Mouse (Mus musculus): Measurements from ENCODE around the gene Arid1a. TPM values are rescaled to one million over a fixed set of nuclear protein-coding genes. Genes with fewer than 3 reads are reported as not detected.

The Arid1a gene
- total and polyA plus RNA-seq, 3 experiments: 22.2 to 224 (median 205) TPM

DNA sequence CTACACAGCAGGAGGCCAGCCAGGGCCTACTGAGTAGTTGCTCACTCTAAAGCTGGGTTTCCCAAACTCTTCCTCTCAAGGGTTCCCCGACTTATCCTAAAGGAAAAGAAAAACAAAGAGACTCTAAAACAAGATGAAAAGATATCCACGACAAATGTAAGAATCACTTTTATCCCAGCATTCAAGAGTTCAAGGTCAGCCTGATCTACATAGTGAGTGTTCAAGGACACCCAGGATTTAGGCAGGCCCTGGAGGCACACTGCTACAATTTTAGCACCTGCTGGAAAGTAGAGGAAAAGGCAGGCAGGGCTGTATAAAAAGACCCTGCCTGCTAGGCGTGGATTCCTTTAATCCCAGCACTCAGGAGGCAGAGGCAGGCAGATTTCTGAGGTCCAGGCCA is 12.6 kb upstream of the Arid1a start:
- Histone ChIP-seq H3K4me1 (ENCODE audit: insufficient read depth, low read depth, low read length) (no peaks in the 10 kb centered on the region), H3K27me3 (ENCODE audit: insufficient read depth, low read length) (peaks cover 19% of the 10 kb centered on the region), H3K4me3 (ENCODE audit: low read depth, low read length) (no peak overlapping the region), H3K36me3 (replicated peaks) (no peaks in the 10 kb centered on the region), H3K9me3 (replicated peaks) (peaks cover 3% of the 10 kb centered on the region; the same call in 1 of the 2 replicates)
- TF ChIP-seq GATA2 (IDR thresholded peaks at IDR 0.05; ENCODE audit: borderline replicate concordance, low read depth, low read length) (no peak), GATA1 (IDR thresholded peaks at IDR 0.05; ENCODE audit: borderline replicate concordance, low read length) (no peak), CTCF (IDR thresholded peaks at IDR 0.05; ENCODE audit: low read depth, low read length) (no peak), POLR2AphosphoS5 (IDR thresholded peaks at IDR 0.05; ENCODE audit: insufficient replicate concordance, low read depth, low read length) (no peak), TAL1 (conservative IDR thresholded peaks at IDR 0.05; ENCODE audit: low read depth, low read length) (no peak)
- ATAC-seq (ENCODE audit: extremely low read depth, insufficient number of reproducible peaks, low FRiP score, poor library complexity, severe bottlenecking) (no peak), DNase-seq (ENCODE audit: low spot score) (no peak)

DNA sequence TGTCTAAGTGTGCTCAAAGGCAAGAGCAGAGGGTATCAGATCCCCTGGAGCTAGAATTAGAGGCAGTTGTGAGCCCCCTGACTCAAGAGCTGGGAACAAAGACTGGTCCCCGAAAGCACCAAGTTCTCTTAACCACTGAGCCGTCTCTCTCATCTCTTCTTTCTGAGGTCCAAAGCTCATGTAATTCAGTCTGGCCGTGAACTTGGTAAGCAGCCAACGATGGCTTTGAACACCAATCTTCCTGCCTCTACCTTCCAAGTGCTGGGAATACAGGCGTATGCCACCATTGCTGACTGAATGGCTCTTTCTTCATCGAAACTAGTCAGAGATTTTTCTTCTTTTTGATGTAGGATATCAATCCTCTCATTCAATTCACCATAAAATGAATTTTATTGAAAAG is 6.5 kb upstream of the Arid1a start:
- DNase-seq (ENCODE audit: low spot score) (no peak), ATAC-seq (ENCODE audit: extremely low read depth, insufficient number of reproducible peaks, low FRiP score, poor library complexity, severe bottlenecking) (no peak)
- Histone ChIP-seq H3K4me3 (ENCODE audit: low read depth, low read length) (no peak overlapping the region), H3K27me3 (ENCODE audit: insufficient read depth, low read length) (peaks cover 33% of the 10 kb centered on the region), H3K36me3 (replicated peaks) (no peaks in the 10 kb centered on the region), H3K9me3 (replicated peaks) (peaks cover 2% of the 10 kb centered on the region; the same call in 1 of the 2 replicates), H3K4me1 (ENCODE audit: insufficient read depth, low read depth, low read length) (peaks cover 26% of the 10 kb centered on the region)
- TF ChIP-seq TAL1 (conservative IDR thresholded peaks at IDR 0.05; ENCODE audit: low read depth, low read length) (no peak), CTCF (IDR thresholded peaks at IDR 0.05; ENCODE audit: low read depth, low read length) (no peak), GATA1 (IDR thresholded peaks at IDR 0.05; ENCODE audit: borderline replicate concordance, low read length) (no peak), POLR2AphosphoS5 (IDR thresholded peaks at IDR 0.05; ENCODE audit: insufficient replicate concordance, low read depth, low read length) (no peak), GATA2 (IDR thresholded peaks at IDR 0.05; ENCODE audit: borderline replicate concordance, low read depth, low read length) (no peak)

DNA sequence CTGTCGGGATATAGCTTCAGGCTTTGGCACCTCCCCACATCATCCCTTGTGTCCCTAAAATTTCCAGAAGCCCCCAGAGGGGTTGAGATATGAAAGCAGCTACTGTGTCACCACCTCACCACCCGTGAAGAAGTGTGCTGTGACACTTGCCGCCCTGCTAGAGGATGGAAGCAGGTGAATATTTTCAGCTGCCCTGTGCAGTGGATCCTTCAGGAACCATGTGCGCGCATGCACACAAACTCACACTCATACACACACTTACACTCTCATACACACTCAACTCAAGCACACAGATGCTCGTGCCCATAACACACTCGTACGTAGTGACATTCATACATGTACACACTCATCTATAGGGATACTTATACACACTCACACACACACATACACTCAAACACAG is 3.1 kb upstream of the Arid1a start:
- Histone ChIP-seq H3K4me3 (ENCODE audit: low read depth, low read length) (no peak overlapping the region), H3K27me3 (ENCODE audit: insufficient read depth, low read length) (peaks cover 20% of the 10 kb centered on the region), H3K36me3 (replicated peaks) (no peaks in the 10 kb centered on the region), H3K9me3 (replicated peaks) (no peaks in the 10 kb centered on the region), H3K4me1 (ENCODE audit: insufficient read depth, low read depth, low read length) (peaks cover 48% of the 10 kb centered on the region)
- DNase-seq (ENCODE audit: low spot score): no peak
- TF ChIP-seq GATA1 (IDR thresholded peaks at IDR 0.05; ENCODE audit: borderline replicate concordance, low read length) (no peak), POLR2AphosphoS5 (IDR thresholded peaks at IDR 0.05; ENCODE audit: insufficient replicate concordance, low read depth, low read length) (no peak), CTCF (IDR thresholded peaks at IDR 0.05; ENCODE audit: low read depth, low read length) (no peak), TAL1 (conservative IDR thresholded peaks at IDR 0.05; ENCODE audit: low read depth, low read length) (no peak), GATA2 (IDR thresholded peaks at IDR 0.05; ENCODE audit: borderline replicate concordance, low read depth, low read length) (no peak)
- ATAC-seq (ENCODE audit: extremely low read depth, insufficient number of reproducible peaks, low FRiP score, poor library complexity, severe bottlenecking): no peak

DNA sequence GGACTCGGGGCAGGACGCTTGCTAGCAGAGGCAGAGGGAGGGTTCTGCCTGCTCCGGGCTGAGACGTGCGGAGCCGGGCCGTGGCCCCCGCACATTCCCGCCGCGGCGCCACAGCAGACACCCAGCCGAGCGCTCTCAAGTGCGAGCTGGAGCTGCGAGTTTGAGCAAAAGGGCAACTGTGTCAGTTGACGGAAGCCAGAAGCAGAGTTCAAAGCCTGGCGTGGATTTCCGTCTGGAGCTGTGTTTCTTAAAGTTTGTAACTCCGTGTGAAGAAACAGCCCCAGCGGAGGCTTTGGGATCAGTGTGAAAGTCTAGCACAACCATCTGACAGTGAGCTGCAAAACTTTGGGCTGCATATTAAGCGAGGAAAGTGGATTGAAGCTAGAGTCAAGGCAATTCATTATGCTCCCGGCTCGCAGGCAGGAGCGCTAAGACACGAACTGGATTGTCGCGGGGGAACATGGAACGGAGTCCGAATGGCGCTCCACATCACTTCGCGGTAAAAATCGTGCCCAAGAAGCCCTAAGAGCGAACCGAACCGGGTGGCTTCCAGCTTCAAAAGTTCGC is 783 bp upstream of the Arid1a start:
- Histone ChIP-seq H3K9me3 (replicated peaks) (no peaks in the 10 kb centered on the region), H3K27me3 (ENCODE audit: insufficient read depth, low read length) (peaks cover 8% of the 10 kb centered on the region), H3K4me3 (ENCODE audit: low read depth, low read length) (peak overlapping the region; percentile 78), H3K36me3 (replicated peaks) (peaks cover 4% of the 10 kb centered on the region), H3K4me1 (ENCODE audit: insufficient read depth, low read depth, low read length) (peaks cover 50% of the 10 kb centered on the region)
- TF ChIP-seq TAL1 (conservative IDR thresholded peaks at IDR 0.05; ENCODE audit: low read depth, low read length) (no peak), CTCF (IDR thresholded peaks at IDR 0.05; ENCODE audit: low read depth, low read length) (no peak), GATA1 (IDR thresholded peaks at IDR 0.05; ENCODE audit: borderline replicate concordance, low read length) (no peak), GATA2 (IDR thresholded peaks at IDR 0.05; ENCODE audit: borderline replicate concordance, low read depth, low read length) (no peak), POLR2AphosphoS5 (IDR thresholded peaks at IDR 0.05; ENCODE audit: insufficient replicate concordance, low read depth, low read length) (no peak)
- ATAC-seq (ENCODE audit: extremely low read depth, insufficient number of reproducible peaks, low FRiP score, poor library complexity, severe bottlenecking) (peak; percentile 45), DNase-seq (ENCODE audit: low spot score) (peak; percentile 68)

DNA sequence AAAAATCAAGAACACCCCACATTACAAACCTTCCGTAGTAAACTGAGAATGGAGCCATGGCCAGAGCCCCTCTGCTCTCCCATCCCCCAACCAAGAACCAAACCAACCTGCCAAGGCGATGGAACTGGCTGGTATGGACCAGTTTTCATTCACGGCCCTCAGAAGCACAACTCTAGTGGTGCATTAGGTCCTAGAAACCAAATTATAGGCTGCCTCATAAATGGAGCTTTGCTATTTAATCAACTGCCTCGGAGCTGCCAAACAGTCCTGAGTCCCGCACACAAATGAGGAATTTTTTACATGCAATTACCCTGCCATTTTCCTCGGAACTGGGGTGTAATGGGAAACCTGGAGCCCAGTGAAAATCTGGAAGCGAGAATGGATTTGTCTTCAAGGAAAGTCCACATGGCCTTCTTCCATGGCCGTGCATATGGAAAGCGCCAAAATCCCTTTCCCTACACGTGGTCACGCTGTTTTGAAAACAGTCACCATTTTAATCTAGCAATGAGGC is 653 bp downstream of the Arid1a start:
- Histone ChIP-seq H3K36me3 (replicated peaks) (peaks cover 6% of the 10 kb centered on the region), H3K4me3 (ENCODE audit: low read depth, low read length) (peak overlapping the region; percentile 78), H3K4me1 (ENCODE audit: insufficient read depth, low read depth, low read length) (peaks cover 41% of the 10 kb centered on the region), H3K9me3 (replicated peaks) (no peaks in the 10 kb centered on the region), H3K27me3 (ENCODE audit: insufficient read depth, low read length) (no peaks in the 10 kb centered on the region)
- ATAC-seq (ENCODE audit: extremely low read depth, insufficient number of reproducible peaks, low FRiP score, poor library complexity, severe bottlenecking) (no peak), DNase-seq (ENCODE audit: low spot score) (no peak)
- no peak for TF ChIP-seq CTCF (IDR thresholded peaks at IDR 0.05; ENCODE audit: low read depth, low read length)
- TF ChIP-seq TAL1 (conservative IDR thresholded peaks at IDR 0.05; ENCODE audit: low read depth, low read length): no peak
- TF ChIP-seq GATA1 (IDR thresholded peaks at IDR 0.05; ENCODE audit: borderline replicate concordance, low read length): no peak
- no peak for TF ChIP-seq GATA2 (IDR thresholded peaks at IDR 0.05; ENCODE audit: borderline replicate concordance, low read depth, low read length)
- no peak for TF ChIP-seq POLR2AphosphoS5 (IDR thresholded peaks at IDR 0.05; ENCODE audit: insufficient replicate concordance, low read depth, low read length)

DNA sequence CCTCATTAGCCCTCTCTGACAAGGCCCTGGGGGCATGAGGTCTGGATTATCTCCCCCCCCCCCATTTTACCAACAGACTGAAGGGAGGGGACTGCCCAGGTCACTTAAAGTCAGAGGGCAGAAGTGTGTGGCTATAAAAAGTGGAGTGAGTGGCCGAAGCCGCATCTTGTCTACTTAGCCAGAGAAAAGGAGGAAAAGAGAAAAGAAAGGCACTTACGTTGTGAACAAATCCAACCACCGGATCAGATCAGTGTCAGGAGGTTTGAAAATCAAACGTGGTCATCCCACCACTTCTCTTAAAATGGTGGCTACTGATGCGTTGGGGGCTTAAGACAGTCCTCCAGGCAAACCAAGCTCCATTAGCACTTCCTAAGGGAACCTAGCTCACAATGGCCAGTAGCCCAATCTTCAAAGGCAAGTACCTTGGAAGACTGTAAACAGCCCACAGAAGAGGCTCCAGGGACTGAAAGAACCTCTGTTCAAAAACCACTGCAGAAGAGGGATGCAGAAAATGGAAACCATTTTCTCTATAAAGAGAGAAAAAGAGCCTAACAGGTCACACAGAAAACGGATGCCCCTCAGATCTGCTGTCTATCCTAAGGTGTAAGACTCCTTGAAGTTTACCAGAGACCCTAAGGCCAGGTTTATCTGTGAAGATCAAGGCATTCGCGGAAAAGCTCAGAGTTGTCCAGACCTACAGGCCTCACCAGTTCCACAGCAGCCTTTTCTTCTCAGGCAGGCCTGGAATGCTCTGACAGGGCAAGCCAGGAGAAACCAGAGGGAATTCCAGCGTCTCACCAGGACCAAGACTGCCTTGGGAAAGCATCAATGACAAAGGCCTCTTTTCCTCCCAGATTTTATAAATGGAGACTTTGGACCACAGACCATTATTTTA is 1.5 kb downstream of the Arid1a start:
- DNase-seq (ENCODE audit: low spot score): no peak
- H3K4me3 ChIP-seq (ENCODE audit: low read depth, low read length): peak overlapping the region; percentile 80
- peaks cover 47% of the 10 kb centered on the region for H3K4me1 ChIP-seq (ENCODE audit: insufficient read depth, low read depth, low read length)

More for the DNA sequence above, 1.5 kb downstream of the Arid1a start:
- TF ChIP-seq GATA2 (IDR thresholded peaks at IDR 0.05; ENCODE audit: borderline replicate concordance, low read depth, low read length) (no peak), TAL1 (conservative IDR thresholded peaks at IDR 0.05; ENCODE audit: low read depth, low read length) (no peak), GATA1 (IDR thresholded peaks at IDR 0.05; ENCODE audit: borderline replicate concordance, low read length) (no peak), POLR2AphosphoS5 (IDR thresholded peaks at IDR 0.05; ENCODE audit: insufficient replicate concordance, low read depth, low read length) (no peak), CTCF (IDR thresholded peaks at IDR 0.05; ENCODE audit: low read depth, low read length) (no peak)
- ATAC-seq (ENCODE audit: extremely low read depth, insufficient number of reproducible peaks, low FRiP score, poor library complexity, severe bottlenecking): no peak
- Histone ChIP-seq H3K27me3 (ENCODE audit: insufficient read depth, low read length) (no peaks in the 10 kb centered on the region), H3K36me3 (replicated peaks) (peaks cover 12% of the 10 kb centered on the region), H3K9me3 (replicated peaks) (no peaks in the 10 kb centered on the region)
